Mouse (Mus musculus) G1E-ER4 (cell line): ENCODE measurements around the gene Tnfrsf1a. TPM values are rescaled to one million over a fixed set of nuclear protein-coding genes. Genes with fewer than 3 reads are reported as not detected.

Experiments used
- GATA1 ChIP-seq: IDR thresholded peaks from one replicate; pipeline ENCODE4 v1.8.0; 2012; ENCODE audit warnings: low read length, inconsistent platforms
- polyA plus RNA-seq: library from polyadenylated mRNA; stranded (reverse); fragments of >175 nt; gene quantifications from 2 replicates; pipeline ENCODE4 v1.2.3, GENCODE M21; 2012

Tnfrsf1a gene
- not detected in 2 replicates for polyA plus RNA-seq

DNA sequence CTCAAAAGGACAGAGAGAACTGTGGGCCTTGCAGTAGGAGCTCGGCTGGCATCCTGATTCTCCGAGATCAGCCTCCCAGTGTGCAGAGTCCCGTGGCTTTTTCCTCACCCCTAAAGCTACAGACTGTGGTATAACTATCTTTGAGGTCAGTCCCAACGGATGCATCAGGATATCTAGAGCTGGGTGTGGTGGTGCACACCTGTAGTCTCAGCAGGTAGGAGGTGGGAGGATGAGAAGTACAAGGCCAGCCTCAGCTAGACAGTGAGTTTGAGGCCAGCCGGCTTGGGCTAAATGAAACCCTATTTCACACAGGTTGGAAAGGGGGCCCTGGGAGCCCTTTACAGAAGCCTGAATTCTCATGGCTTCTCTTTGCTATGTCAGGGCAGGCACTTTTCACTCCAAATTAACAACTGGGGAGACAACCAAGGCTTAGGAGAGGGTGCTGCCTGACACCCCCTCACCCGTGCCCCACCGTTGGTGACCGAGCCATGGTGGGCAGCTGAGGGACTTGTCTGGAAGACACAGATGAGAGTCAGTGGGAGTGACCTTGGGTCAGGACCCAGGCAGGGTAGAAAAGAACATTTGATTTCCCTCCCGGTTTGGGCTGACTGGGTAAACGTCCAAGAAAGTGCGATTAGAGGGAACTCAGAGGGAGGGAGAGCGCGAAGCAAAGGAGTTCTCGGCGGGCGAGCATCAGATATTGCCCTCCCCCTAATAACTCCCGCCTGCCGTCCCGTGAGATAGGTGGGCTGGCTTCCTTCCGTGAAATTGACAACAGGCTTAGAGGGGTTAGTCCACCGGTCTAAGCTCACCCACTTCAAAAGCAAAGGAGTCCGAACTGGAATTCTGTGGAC, at the start of gene Tnfrsf1a:
Gene Tnfrsf1a, plus strand, starts transcription at position 642 of the 854 bp plus-strand sequence.
- TF ChIP-seq GATA1 = no peak

GRCm38 (mm10) chr6:125300982-125301381, 48.2 kb upstream of the Tnfrsf1a start:
- no peak for TF ChIP-seq GATA1

GRCm38 (mm10) chr6:125302231-125302982, 46.8 kb upstream of the Tnfrsf1a start:
- TF ChIP-seq GATA1 = no peak

DNA sequence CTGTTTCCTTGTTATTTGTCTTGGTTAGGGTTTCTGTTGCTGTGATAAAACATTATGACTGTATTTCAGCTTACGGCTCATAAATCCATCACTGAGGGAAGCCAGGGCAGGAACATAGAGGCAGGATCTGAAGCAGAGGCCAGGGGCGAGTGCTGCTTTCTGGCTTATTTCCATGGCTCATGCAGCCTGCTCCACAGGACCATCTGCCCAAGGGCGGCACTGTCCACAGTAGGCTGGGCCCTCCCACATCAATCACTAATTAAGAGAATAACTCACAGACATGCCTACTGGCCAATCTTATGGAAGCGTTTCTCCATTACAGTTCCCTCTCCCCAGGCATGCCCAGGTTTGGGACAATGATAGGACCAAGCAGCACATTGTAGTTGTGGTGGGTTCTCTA, 45.9 kb upstream of the Tnfrsf1a start:
- TF ChIP-seq GATA1 = no peak

GRCm38 (mm10) chr6:125305465-125305864, 43.7 kb upstream of the Tnfrsf1a start:
- TF ChIP-seq GATA1 = no peak

DNA sequence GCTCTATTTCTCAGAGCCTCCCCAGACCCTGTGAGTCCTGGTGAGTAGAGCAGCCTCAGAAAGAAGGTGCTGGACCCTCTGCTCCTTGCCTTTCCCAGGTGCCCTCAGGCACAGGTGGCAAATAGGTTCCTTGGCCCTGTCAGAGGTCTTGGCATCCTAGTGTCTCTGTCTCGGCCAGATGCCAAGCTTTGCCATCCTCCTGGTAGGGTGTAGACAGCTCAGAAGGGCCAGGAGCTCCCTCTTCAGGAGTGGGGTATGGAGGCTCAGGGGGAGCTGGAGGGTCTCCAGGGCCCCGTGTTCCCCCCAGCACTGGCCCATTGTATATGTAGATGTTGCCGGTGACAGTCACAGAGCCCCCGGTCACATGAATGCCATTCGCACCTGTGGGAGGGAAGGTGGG, 42.1 kb upstream of the Tnfrsf1a start:
- no peak for TF ChIP-seq GATA1

GRCm38 (mm10) chr6:125308921-125309320, 40.2 kb upstream of the Tnfrsf1a start:
- TF ChIP-seq GATA1 = no peak

DNA sequence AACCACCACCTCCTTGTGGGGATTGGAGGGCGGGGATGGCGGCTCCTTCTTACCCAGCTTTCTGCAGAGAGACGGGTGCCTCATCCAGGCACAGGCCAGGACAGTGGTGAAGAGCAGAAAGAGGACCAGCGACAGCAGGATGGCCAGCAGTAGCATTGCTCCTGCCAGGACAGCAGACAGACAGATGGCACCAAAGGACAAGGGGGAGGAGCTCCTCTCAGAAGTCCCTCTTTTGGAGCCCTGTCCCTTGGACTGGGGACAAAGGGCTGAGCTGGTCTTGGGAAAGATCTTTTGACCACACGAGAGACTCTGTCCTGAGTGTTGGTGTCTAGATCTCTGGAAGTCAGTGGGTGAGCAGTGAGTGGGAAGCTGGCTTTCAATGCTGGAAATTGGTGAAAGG, 39.8 kb upstream of the Tnfrsf1a start:
- no peak for TF ChIP-seq GATA1

DNA sequence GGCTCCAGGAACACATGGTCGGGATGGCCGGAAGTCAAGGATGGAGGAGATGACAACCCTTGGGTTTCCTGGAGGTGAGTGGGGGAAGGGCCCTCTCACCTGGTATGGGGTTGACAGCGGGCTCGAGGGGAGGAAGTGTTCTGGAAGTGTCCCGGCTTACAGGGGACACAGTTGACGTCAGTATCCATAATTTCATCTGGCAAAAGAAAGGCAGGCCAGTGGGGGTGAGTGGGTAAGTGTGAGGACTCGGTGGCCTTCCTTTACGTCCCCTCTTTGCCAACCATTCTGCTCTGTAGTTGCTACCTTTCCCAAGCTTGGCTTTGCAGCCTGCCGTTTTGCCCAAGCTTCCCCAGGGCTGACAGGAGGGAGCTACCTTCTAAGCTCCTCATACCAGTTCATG, 37.0 kb upstream of the Tnfrsf1a start:
- no peak for TF ChIP-seq GATA1

DNA sequence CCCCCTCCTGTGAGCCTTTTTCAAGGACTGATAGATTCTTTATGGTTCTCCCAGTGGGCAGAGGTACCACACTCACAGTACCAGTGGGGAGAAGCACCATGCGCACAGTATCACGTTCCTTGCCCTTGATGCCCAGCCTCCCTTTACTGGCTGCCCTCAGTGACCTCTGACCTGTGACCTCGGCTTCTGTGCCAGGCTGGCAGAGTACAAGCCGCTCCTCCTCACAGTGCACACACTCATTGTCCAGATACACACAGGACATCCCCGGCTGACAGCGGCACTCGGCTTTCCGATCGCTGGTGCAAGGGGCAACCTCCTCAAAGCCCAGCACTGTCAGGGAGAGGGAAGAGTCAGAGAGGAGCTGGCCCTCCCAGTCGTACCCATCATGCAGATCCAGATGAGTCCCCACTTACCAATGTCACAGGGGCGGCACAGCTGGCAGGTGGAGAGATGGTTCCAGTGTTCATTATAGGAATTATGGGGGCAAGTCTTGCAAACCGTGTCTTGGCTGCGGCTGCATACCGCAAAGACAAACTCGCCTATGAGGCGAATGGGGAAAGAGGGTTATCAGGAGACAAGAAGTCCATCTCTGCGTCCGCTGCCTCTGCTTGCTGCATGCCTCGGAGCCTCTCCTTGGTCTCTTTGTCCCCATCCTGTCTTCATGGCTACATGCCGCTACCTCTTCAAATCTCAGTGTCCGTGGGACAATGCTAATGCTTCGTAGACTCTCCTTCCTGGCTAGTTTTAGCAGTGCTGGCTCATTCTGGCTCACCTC, 36.4 kb upstream of the Tnfrsf1a start:
- no peak for TF ChIP-seq GATA1

DNA sequence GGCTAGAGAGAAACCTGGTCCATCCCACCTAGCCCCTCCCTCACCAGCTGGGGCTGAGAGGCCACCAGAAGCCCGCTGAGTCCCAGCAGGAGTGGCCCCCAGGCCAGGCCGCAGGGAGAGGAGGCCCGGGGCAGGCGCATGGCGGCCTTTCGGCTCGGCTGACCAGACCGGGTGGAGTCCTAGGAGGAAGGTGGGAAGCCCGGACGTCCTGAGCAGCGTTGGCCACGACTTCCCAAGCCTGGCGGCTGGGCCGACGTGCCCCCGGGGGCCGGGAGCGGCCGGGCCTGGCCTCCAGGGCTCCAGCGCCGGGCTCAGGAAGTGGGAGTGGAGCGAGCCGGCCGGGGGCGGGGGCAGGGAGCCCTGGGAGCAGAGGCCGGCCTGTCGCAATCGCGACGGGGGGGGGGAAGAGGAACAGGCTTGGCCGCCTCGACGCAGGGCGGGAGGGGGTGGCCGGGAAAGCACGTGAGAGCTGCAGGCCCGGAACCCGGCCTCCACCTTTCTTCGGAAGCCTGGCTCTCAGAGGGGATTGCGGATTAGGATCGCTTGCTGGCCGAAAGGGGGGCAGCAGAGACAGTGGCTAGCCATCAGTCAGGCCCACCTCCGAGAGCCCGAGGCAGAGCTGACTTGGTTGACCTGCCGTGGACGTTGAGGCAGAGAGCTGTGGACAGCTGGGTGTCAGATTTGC, 35.5 kb upstream of the Tnfrsf1a start, which contains the start of gene Ltbr:
Gene Ltbr, minus strand, starts transcription at position 340 of the 685 bp plus-strand sequence.
- TF ChIP-seq GATA1 = no peak

DNA sequence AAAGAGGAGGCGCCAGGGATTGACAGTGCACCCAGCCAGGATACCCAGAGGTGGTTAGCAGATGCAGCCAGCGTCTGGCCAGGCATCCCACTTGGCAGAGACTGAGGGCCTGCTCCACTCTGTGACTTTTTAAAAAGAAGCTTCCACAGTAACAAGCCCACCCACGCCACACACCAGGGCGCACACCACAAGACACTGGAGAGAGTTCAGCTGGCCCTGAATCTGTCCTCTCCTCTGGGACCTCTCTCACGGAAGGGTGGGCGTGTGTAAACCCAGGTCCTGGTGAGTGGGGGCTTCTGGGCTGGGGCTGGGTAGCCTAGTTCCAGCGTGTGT, 35.0 kb upstream of the Tnfrsf1a start:
- no peak for TF ChIP-seq GATA1

GRCm38 (mm10) chr6:125314746-125315145, 34.4 kb upstream of the Tnfrsf1a start:
- no peak for TF ChIP-seq GATA1

- TF ChIP-seq GATA1 = no peak
These were observed 32.1 kb upstream of the Tnfrsf1a start for GRCm38 (mm10) chr6:125317077-125317476.
